Mouse (Mus musculus) bone marrow macrophage, adult 2 months (primary cell): ENCODE measurements at regions not wholly inside any gene's neighbourhood (a gene's known extent, or its start where the extent isn't known, plus 50 kb on each side); places are given as distances from the start of the nearest gene placed in this dataset.

Experiments used
- H3K27ac ChIP-seq: 2 replicates; pipeline ENCODE4 v1.5.1; 2012; ENCODE audit warnings: low read depth, low read length; ENCODE audit not compliant: insufficient read depth
- H3K4me1 ChIP-seq: 2 replicates; pipeline ENCODE4 v1.6.1; 2012; ENCODE audit warnings: low read length; ENCODE audit not compliant: control insufficient read depth, insufficient read depth
- H3K4me3 ChIP-seq: 2 replicates; pipeline ENCODE4 v1.5.1; 2012; ENCODE audit warnings: mild to moderate bottlenecking, low read length, moderate library complexity; ENCODE audit not compliant: insufficient read depth
- CTCF ChIP-seq: IDR thresholded peaks from 2 replicates; pipeline ENCODE4 v1.5.1; 2012; ENCODE audit warnings: low read depth, mild to moderate bottlenecking, low read length, moderate library complexity
- POLR2A ChIP-seq: IDR thresholded peaks from 2 replicates; pipeline ENCODE4 v1.6.1; 2012; ENCODE audit warnings: mild to moderate bottlenecking, low read depth, low read length, borderline replicate concordance

- Histone ChIP-seq H3K4me1 (no peaks in the 10 kb centered on the region), H3K4me3 (no peak overlapping the region), H3K27ac (no peak overlapping the region)
- TF ChIP-seq CTCF (no peak), POLR2A (no peak)
Measured at GRCm38 (mm10) chr12:56241735-56242134, 104.0 kb downstream of the Mbip start.

GRCm38 (mm10) chr12:56240206-56240605 is 105.5 kb downstream of the Mbip start:
- Histone ChIP-seq H3K4me3 (no peak overlapping the region), H3K4me1 (no peaks in the 10 kb centered on the region), H3K27ac (no peak overlapping the region)
- TF ChIP-seq POLR2A (no peak), CTCF (no peak)

- TF ChIP-seq POLR2A (no peak), CTCF (no peak)
- Histone ChIP-seq H3K27ac (no peak overlapping the region), H3K4me1 (no peaks in the 10 kb centered on the region), H3K4me3 (no peak overlapping the region)
Measured at GRCm38 (mm10) chr12:56234571-56234970, 111.1 kb downstream of the Mbip start.

GRCm38 (mm10) chr12:56233209-56233608 is 112.5 kb downstream of the Mbip start:
- TF ChIP-seq CTCF (no peak), POLR2A (no peak)
- Histone ChIP-seq H3K4me1 (no peaks in the 10 kb centered on the region), H3K27ac (no peak overlapping the region), H3K4me3 (no peak overlapping the region)

- H3K4me1 ChIP-seq: no peaks in the 10 kb centered on the region
- no peak for TF ChIP-seq CTCF
- no peak for TF ChIP-seq POLR2A
- no peak overlapping the region for H3K27ac ChIP-seq
- no peak overlapping the region for H3K4me3 ChIP-seq
Measured at GRCm38 (mm10) chr12:56224142-56224895, 121.4 kb downstream of the Mbip start.

- H3K4me1 ChIP-seq: no peaks in the 10 kb centered on the region
- no peak overlapping the region for H3K27ac ChIP-seq
- no peak for TF ChIP-seq POLR2A
- no peak for TF ChIP-seq CTCF
- H3K4me3 ChIP-seq: no peak overlapping the region
Measured at GRCm38 (mm10) chr12:56193524-56193923, 152.2 kb downstream of the Mbip start.

GRCm38 (mm10) chr12:56189562-56189961 is 156.1 kb downstream of the Mbip start:
- H3K27ac ChIP-seq: no peak overlapping the region
- H3K4me3 ChIP-seq: no peak overlapping the region
- no peaks in the 10 kb centered on the region for H3K4me1 ChIP-seq
- no peak for TF ChIP-seq CTCF
- no peak for TF ChIP-seq POLR2A

- TF ChIP-seq POLR2A (no peak), CTCF (no peak)
- Histone ChIP-seq H3K4me3 (no peak overlapping the region), H3K27ac (no peak overlapping the region), H3K4me1 (no peaks in the 10 kb centered on the region)
Measured at GRCm38 (mm10) chr12:56160736-56161135, 185.0 kb downstream of the Mbip start.

- no peak for TF ChIP-seq POLR2A
- no peak for TF ChIP-seq CTCF
Measured at GRCm38 (mm10) chr12:56144359-56144758, 201.3 kb downstream of the Mbip start.

GRCm38 (mm10) chr12:56143789-56144188 is 201.9 kb downstream of the Mbip start:
- peak overlapping the region; percentile 40 for H3K27ac ChIP-seq
- H3K4me3 ChIP-seq: no peak overlapping the region
- no peaks in the 10 kb centered on the region for H3K4me1 ChIP-seq
- no peak for TF ChIP-seq POLR2A
- no peak for TF ChIP-seq CTCF

More at GRCm38 (mm10) chr12:56144359-56144758, 201.3 kb downstream of the Mbip start:
- Histone ChIP-seq H3K27ac (peak overlapping the region; percentile 40), H3K4me1 (no peaks in the 10 kb centered on the region), H3K4me3 (no peak overlapping the region)

- Histone ChIP-seq H3K27ac (no peak overlapping the region), H3K4me3 (no peak overlapping the region), H3K4me1 (no peaks in the 10 kb centered on the region)
- no peak for TF ChIP-seq POLR2A
- TF ChIP-seq CTCF: no peak
Measured at GRCm38 (mm10) chr12:56114446-56114845, 231.2 kb downstream of the Mbip start.
